Comparison of ENCODE assay signal across 25 mouse cellular contexts in genomic region chr7:28830981-28831380, GRCm38 (mm10). TPM values are rescaled to one million over a fixed set of nuclear protein-coding genes. Genes with fewer than 3 reads are reported as not detected.
A peak's percentile ranks its signal among the peaks of the same experiment; 100 is the strongest.
DNase-seq lines count a peak whose midpoint lies in the region; ATAC-seq and TF ChIP-seq lines count a peak whose summit lies in the region.
"Had no signal": no experiment of that assay in that cellular context is flagged by ENCODE, and none has a peak within 500 bp of the region (broad histone marks: within the 10 kb centered on the region; RNA-seq: fewer than 3 reads in every experiment).

No protein-coding gene starts in this region.

- peaks cover 19% of the 10 kb centered on the region for H3K4me1 ChIP-seq in heart, embryonic 10.5 days
- no peaks in the 10 kb centered on the region for H3K4me1 ChIP-seq in stomach, postnatal 0 days (replicated peaks; ENCODE audit: control insufficient read depth, insufficient read depth)

- H3K27ac ChIP-seq in layer of hippocampus, adult 2 months = peak overlapping the region; percentile 36; the same call in 1 of the 2 replicates
- peak overlapping the region; percentile 52; the same call in 1 of the 2 replicates for H3K27ac ChIP-seq in heart, embryonic 10.5 days
- H3K27ac ChIP-seq in stomach, postnatal 0 days (replicated peaks) = peak overlapping the region; percentile 65
- H3K27ac ChIP-seq: embryonic facial prominence, embryonic 12.5 days; hindbrain, embryonic 13.5 days; kidney, postnatal 0 days; midbrain, embryonic 10.5 days had no signal

- no peak overlapping the region for H3K4me2 ChIP-seq in stomach, postnatal 0 days (replicated peaks; ENCODE audit: low read depth)
- H3K4me2 ChIP-seq: embryonic facial prominence, embryonic 12.5 days; hindbrain, embryonic 13.5 days had no signal

- peaks cover 30% of the 10 kb centered on the region for H3K36me3 ChIP-seq in heart, embryonic 10.5 days
- peaks cover 12% of the 10 kb centered on the region; the same call in 1 of the 2 replicates for H3K36me3 ChIP-seq in stomach, postnatal 0 days (ENCODE audit: control insufficient read depth, insufficient read depth, low read length)

- no peak for TF ChIP-seq CTCF in layer of hippocampus, adult 2 months (conservative IDR thresholded peaks at IDR 0.05)
- TF ChIP-seq CTCF in stomach, postnatal 0 days (IDR thresholded peaks at IDR 0.05; ENCODE audit: low read depth) = no peak

- no peak overlapping the region for H3K9ac ChIP-seq in stomach, postnatal 0 days (ENCODE audit: low read length)
- H3K9ac ChIP-seq: embryonic facial prominence, embryonic 12.5 days; hindbrain, embryonic 13.5 days had no signal

- ATAC-seq in stomach, postnatal 0 days (ENCODE audit: low FRiP score, low TSS enrichment) = no peak
- no peak for ATAC-seq in megakaryocyte, adult 5-6 weeks (ENCODE audit: poor library complexity, severe bottlenecking)
- ATAC-seq in erythroid progenitor cell, adult 5-6 weeks (replicated peaks; ENCODE audit: low FRiP score, poor library complexity, severe bottlenecking) = no peak
- ATAC-seq: forebrain, embryonic 14.5 days; inflammation-experienced regulatory T-cells, adult 6 months had no signal

- TF ChIP-seq EP300 in stomach, postnatal 0 days (optimal IDR thresholded peaks at IDR 0.05) = no peak

- WGBS in heart, embryonic 10.5 days = 59% methylated on average over 5 of the region's 5 CpGs
- whole genome bisulfite sequencing in stomach, postnatal 0 days = 72% methylated on average over 5 of the region's 5 CpGs

- DNase-seq in layer of hippocampus, adult 2 months (ENCODE audit: low spot score in 2 of 2) = no peak
- no peak for DNase-seq in layer of hippocampus, adult 11-12 months (ENCODE audit: low spot score)
- no peak for DNase-seq in heart, embryonic 10.5 days (ENCODE audit: low spot score)
- DNase-seq in heart, postnatal 4 days = peak; percentile 26
- DNase-seq in stomach, postnatal 0 days (ENCODE audit: low spot score) = no peak
- DNase-seq: cerebellum, adult 9-10 months; gastrocnemius, postnatal 14 days; left cerebral cortex, postnatal 4 days; lung, adult 2 months; lung, postnatal 4 days; retina, postnatal 1 day; right cerebral cortex, postnatal 4 days; thymus, postnatal 36 days had no signal

- H3K27me3 ChIP-seq in heart, embryonic 10.5 days (ENCODE audit: insufficient read depth, poor library complexity, severe bottlenecking) = peaks cover 4% of the 10 kb centered on the region; the same call in 1 of the 2 replicates
- no peaks in the 10 kb centered on the region for H3K27me3 ChIP-seq in stomach, postnatal 0 days (ENCODE audit: control insufficient read depth, insufficient read depth, low read length)
- H3K27me3 ChIP-seq: embryonic facial prominence, embryonic 12.5 days; hindbrain, embryonic 13.5 days had no signal

- no peaks in the 10 kb centered on the region for H3K9me3 ChIP-seq in heart, embryonic 10.5 days
- H3K9me3 ChIP-seq in stomach, postnatal 0 days (ENCODE audit: control insufficient read depth, low read length) = no peaks in the 10 kb centered on the region
- H3K9me3 ChIP-seq: embryonic facial prominence, embryonic 12.5 days; hindbrain, embryonic 13.5 days had no signal

- H3K4me3 ChIP-seq in layer of hippocampus, adult 2 months = no peak overlapping the region
- H3K4me3 ChIP-seq in heart, embryonic 10.5 days = no peak overlapping the region
- no peak overlapping the region for H3K4me3 ChIP-seq in stomach, postnatal 0 days (ENCODE audit: low read depth, low read length)
- H3K4me3 ChIP-seq: embryonic facial prominence, embryonic 12.5 days; erythroblast, embryonic 14.5 days; hindbrain, embryonic 13.5 days; midbrain, embryonic 10.5 days had no signal

RNA-seq across cellular contexts. Expression of gene Lgals4, which starts 2.7 kb away (rescaled TPM):
- 1 to 10 TPM; 4.4 to 6.8 TPM for total RNA-seq in layer of hippocampus, adult 2 months (2021)
- polyA plus RNA-seq in heart, embryonic 10.5 days (2016; fragmentation: Nextera tagmentation; extraction: Ambion mirVana) = 2.8 and 3.6 TPM in 2 replicates
- total RNA-seq in heart, postnatal 4 days (2021) = 10 to 100 TPM; 17.8 to 20.8 TPM
- 469 and 489 TPM in 2 replicates for polyA plus RNA-seq in stomach, postnatal 0 days (2015; fragmentation: Nextera tagmentation; extraction: Ambion mirVana)
- 3.1 and 13.4 TPM in 2 replicates for total RNA-seq in megakaryocyte, adult 5-6 weeks (2015)
- 5.2 and 5.9 TPM in 2 replicates for total RNA-seq in megakaryocyte, adult 5-6 weeks (2017)
- total RNA-seq in erythroid progenitor cell, adult 5-6 weeks (2015; ENCODE audit: low replicate concordance) = not detected in 2 replicates
- total RNA-seq in erythroid progenitor cell, adult 5-6 weeks (2017; ENCODE audit: low replicate concordance) = 0.91 and 1.5 TPM in 2 replicates

RNA-seq across cellular contexts. Expression of gene Ech1, which starts 6.0 kb away (rescaled TPM):
- 10 to 100 TPM; 66.4 to 68.8 TPM for total RNA-seq in layer of hippocampus, adult 2 months (2021)
- 118 and 136 TPM in 2 replicates for polyA plus RNA-seq in heart, embryonic 10.5 days (2016; fragmentation: Nextera tagmentation; extraction: Ambion mirVana)
- 100 to 1,000 TPM; 647 to 783 TPM for total RNA-seq in heart, postnatal 4 days (2021)
- 426 and 435 TPM in 2 replicates for polyA plus RNA-seq in stomach, postnatal 0 days (2015; fragmentation: Nextera tagmentation; extraction: Ambion mirVana)
- total RNA-seq in megakaryocyte, adult 5-6 weeks (2015) = 119 TPM in 2 replicates
- total RNA-seq in megakaryocyte, adult 5-6 weeks (2017) = 78.8 and 82.8 TPM in 2 replicates
- 34.2 and 61.2 TPM in 2 replicates for total RNA-seq in erythroid progenitor cell, adult 5-6 weeks (2015; ENCODE audit: low replicate concordance)
- total RNA-seq in erythroid progenitor cell, adult 5-6 weeks (2017; ENCODE audit: low replicate concordance) = 10.6 and 14.1 TPM in 2 replicates

RNA-seq across cellular contexts. Expression of gene Hnrnpl, which starts 22.6 kb away (rescaled TPM):
- total RNA-seq in layer of hippocampus, adult 2 months (2021) = 100 to 1,000 TPM; 410 to 476 TPM
- 213 and 221 TPM in 2 replicates for polyA plus RNA-seq in heart, embryonic 10.5 days (2016; fragmentation: Nextera tagmentation; extraction: Ambion mirVana)
- 100 to 1,000 TPM; 549 to 557 TPM for total RNA-seq in heart, postnatal 4 days (2021)
- polyA plus RNA-seq in stomach, postnatal 0 days (2015; fragmentation: Nextera tagmentation; extraction: Ambion mirVana) = 153 and 156 TPM in 2 replicates
- total RNA-seq in megakaryocyte, adult 5-6 weeks (2015) = 275 and 307 TPM in 2 replicates
- total RNA-seq in megakaryocyte, adult 5-6 weeks (2017) = 187 and 291 TPM in 2 replicates
- total RNA-seq in erythroid progenitor cell, adult 5-6 weeks (2015; ENCODE audit: low replicate concordance) = 215 and 258 TPM in 2 replicates
- total RNA-seq in erythroid progenitor cell, adult 5-6 weeks (2017; ENCODE audit: low replicate concordance) = 202 and 252 TPM in 2 replicates

RNA-seq across cellular contexts. Expression of gene Lgals7, which starts 32.7 kb away (rescaled TPM):
- total RNA-seq in layer of hippocampus, adult 2 months (2021) = not detected
- 0.24 and 0.81 TPM in 2 replicates for polyA plus RNA-seq in heart, embryonic 10.5 days (2016; fragmentation: Nextera tagmentation; extraction: Ambion mirVana)
- total RNA-seq in heart, postnatal 4 days (2021) = 1 to 10 TPM; 1.4 to 4.4 TPM
- 296 and 301 TPM in 2 replicates for polyA plus RNA-seq in stomach, postnatal 0 days (2015; fragmentation: Nextera tagmentation; extraction: Ambion mirVana)
- total RNA-seq in megakaryocyte, adult 5-6 weeks (2015) = not detected in 2 replicates
- not detected in 2 replicates for total RNA-seq in megakaryocyte, adult 5-6 weeks (2017)
- total RNA-seq in erythroid progenitor cell, adult 5-6 weeks (2015; ENCODE audit: low replicate concordance) = not detected in 2 replicates
- not detected in 2 replicates for total RNA-seq in erythroid progenitor cell, adult 5-6 weeks (2017; ENCODE audit: low replicate concordance)
- total RNA-seq: gastrocnemius, postnatal 14 days; layer of hippocampus, adult 8-10 months; liver, adult 2 months; monocyte, adult 5-6 weeks had no signal
- polyA plus RNA-seq: erythroblast, embryonic 14.5 days; liver, adult 2 months had no signal

RNA-seq across cellular contexts. Expression of gene Rinl, which starts 42.2 kb away (rescaled TPM):
- 1 to 10 TPM; 2.6 to 4.5 TPM for total RNA-seq in layer of hippocampus, adult 2 months (2021)
- 3.8 and 5.2 TPM in 2 replicates for polyA plus RNA-seq in heart, embryonic 10.5 days (2016; fragmentation: Nextera tagmentation; extraction: Ambion mirVana)
- total RNA-seq in heart, postnatal 4 days (2021) = 1 to 10 TPM; 1.1 to 1.8 TPM
- 2.1 and 2.6 TPM in 2 replicates for polyA plus RNA-seq in stomach, postnatal 0 days (2015; fragmentation: Nextera tagmentation; extraction: Ambion mirVana)
- 64.9 and 68.8 TPM in 2 replicates for total RNA-seq in megakaryocyte, adult 5-6 weeks (2015)
- 62.6 and 71.5 TPM in 2 replicates for total RNA-seq in megakaryocyte, adult 5-6 weeks (2017)
- 4.3 and 8.8 TPM in 2 replicates for total RNA-seq in erythroid progenitor cell, adult 5-6 weeks (2015; ENCODE audit: low replicate concordance)
- 5.4 and 19.4 TPM in 2 replicates for total RNA-seq in erythroid progenitor cell, adult 5-6 weeks (2017; ENCODE audit: low replicate concordance)

Comparison
In these comparisons a context has a peak if more than half of its experiments do, and no peak if none do; other contexts are left out.
1. RNA of gene Ech1, which starts 6.0 kb away (total RNA-seq): 647 to 783 TPM in heart, postnatal 4 days; 78.8 to 119 TPM in megakaryocyte, adult 5-6 weeks, 66.4 to 68.8 TPM in layer of hippocampus, adult 2 months and 10.6 to 61.2 TPM in erythroid progenitor cell, adult 5-6 weeks; every median in the first group is over 4 times any median in the second.
2. Peak in every context shown above with its lines, with median percentiles within 50 percentile points of each other: H3K27ac ChIP-seq.